Mouse (Mus musculus) gastrocnemius, adult 2 months (tissue): ENCODE measurements at regions not wholly inside any gene's neighbourhood (a gene's known extent, or its start where the extent isn't known, plus 50 kb on each side); places are given as distances from the start of the nearest gene placed in this dataset.

Source experiments
- DNase-seq: peaks from one replicate; pipeline ENCODE4 v3.0.0; 2022
- H3K27ac ChIP-seq: fragments of 200-600 bp; 2 replicates; pipeline ENCODE4 v1.8.1; 2022; ENCODE audit warnings: mild to moderate bottlenecking
- H3K4me3 ChIP-seq: fragments of 200-600 bp; 2 replicates; pipeline ENCODE4 v1.8.1; 2022; ENCODE audit warnings: mild to moderate bottlenecking, moderate library complexity
- CTCF ChIP-seq: fragments of 200-600 bp; IDR thresholded peaks from 2 replicates; pipeline ENCODE4 v1.8.1; 2022; ENCODE audit warnings: antibody characterized with exemption, mild to moderate bottlenecking, moderate library complexity
- intact Hi-C: fragments of 180-260 bp; cut with DNase I; formaldehyde crosslinking; loops from one replicate; pipeline ENCODE4 v1.15.1; 2025

GRCm38 (mm10) chr9:93306753-93307152 is 764.7 kb downstream of the Plod2 start:
- Histone ChIP-seq H3K4me3 (no peak overlapping the region), H3K27ac (no peak overlapping the region)
- no peak for DNase-seq
- intact Hi-C loops = no loop called here
- no peak for TF ChIP-seq CTCF

- Histone ChIP-seq H3K27ac (no peak overlapping the region), H3K4me3 (no peak overlapping the region)
- no peak for TF ChIP-seq CTCF
- intact Hi-C loops = no loop called here
- DNase-seq = no peak
Measured at GRCm38 (mm10) chr9:93328997-93329682, 787.1 kb downstream of the Plod2 start.
